Mouse (Mus musculus) left cerebral cortex, postnatal 14 days (tissue): ENCODE measurements at regions not wholly inside any gene's neighbourhood (a gene's known extent, or its start where the extent isn't known, plus 50 kb on each side); places are given as distances from the start of the nearest gene placed in this dataset.

Experiments used
- DNase-seq, 2 experiments: peaks; one replicate each; pipeline ENCODE4 v3.0.0; 2021 to 2022; ENCODE audit warnings: low spot score in 2 of 2, mixed read lengths in 1 of 2
- intact Hi-C: fragments of 180-260 bp; cut with DNase I; formaldehyde crosslinking; loops from one replicate; pipeline ENCODE4 v1.15.1; 2025

DNA sequence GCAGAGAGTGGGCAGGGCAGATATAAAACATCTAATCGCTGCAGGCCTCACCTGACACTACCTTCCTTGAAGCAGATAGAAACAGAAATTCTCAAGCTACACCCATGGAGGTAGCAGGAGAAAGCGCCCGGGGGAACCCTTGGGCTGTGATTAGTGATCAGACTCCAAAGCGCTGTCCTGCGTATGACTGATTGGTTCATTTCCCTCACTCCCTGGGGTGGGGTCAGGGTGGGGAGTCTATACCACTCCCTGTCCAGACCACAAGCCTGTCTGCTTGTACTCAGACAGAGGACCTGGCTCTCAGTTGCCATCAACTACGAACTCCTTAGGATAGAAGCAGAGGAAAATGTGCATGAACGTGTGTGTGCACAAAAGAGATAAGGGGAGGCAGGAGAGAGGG, 77.7 kb downstream of the Gm826 start:
- DNase-seq: no peak

DNA sequence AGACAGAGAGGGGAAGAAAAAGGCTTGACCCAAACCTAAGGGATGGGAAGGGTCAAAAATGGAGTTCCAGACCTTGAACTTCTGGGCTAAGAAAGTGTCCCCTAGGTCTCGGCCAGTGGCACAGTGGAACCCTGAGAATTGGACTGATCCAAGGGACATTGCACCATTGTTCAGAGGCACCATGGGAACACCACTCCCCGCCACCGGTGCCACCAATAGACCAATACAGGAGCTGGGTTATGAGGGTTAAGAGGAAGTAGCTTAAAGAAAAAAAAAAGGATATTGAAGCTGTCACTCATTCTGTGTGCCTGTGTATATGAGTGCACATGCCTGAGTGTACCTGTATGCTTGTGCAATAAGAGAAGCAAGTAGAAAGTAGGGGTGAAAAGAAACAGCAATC, 83.7 kb downstream of the Gm826 start:
- intact Hi-C loops: no loop called here
- DNase-seq: no peak

More for the DNA sequence above, 77.7 kb downstream of the Gm826 start:
- intact Hi-C loops: no loop called here

DNA sequence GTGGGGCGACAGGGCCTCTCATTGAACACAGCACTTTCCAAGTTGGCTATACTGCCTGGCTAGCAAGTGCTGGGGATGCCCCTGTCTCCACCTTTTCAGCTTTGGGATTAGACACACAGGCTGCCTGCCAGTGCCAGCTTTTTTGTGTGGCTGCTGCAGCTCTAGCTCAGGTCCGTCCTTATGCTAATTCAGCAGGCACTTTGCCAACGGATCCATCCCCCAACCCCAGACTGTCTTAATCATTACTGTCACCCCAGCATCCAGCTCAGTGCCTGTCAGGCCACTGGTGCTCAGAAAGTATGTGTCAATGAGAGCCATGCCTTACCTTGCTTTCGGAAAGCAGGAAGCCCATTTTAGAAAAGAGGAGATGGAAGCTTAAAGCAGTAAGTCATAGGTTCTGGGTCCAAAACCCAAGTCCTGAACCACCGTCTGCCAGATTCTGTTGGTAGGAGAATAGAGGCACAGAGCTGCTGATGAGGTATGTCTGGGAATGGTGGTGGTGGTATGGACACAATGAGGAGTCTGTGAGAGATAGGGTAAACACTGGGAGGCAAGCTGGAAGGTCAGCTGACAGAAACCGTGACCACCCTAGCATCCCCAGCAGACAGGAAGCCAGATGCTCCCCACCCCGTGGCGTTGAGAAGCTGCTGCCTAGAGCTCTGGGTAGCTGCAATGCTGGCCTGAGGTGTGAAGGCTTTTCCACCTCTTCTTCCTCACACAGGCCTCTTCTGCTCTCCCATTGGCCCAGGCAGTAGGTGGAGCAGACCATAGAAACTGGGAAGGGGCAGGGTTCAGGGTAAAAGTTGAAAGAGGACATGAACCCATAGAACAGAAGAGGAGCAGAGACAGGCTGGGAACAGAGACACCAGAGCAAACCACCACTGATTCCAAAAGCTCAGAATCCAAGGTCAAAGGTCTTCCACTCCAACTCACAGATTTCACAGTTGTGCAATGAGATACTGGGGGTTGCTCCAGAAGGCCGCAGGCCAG, 84.6 kb downstream of the Gm826 start:
- DNase-seq: no peak
- intact Hi-C loops: loop anchor here (5.0 kb wide), 1 partner anchor 118 kb away; the partner anchor contains the start of gene Mafb

DNA sequence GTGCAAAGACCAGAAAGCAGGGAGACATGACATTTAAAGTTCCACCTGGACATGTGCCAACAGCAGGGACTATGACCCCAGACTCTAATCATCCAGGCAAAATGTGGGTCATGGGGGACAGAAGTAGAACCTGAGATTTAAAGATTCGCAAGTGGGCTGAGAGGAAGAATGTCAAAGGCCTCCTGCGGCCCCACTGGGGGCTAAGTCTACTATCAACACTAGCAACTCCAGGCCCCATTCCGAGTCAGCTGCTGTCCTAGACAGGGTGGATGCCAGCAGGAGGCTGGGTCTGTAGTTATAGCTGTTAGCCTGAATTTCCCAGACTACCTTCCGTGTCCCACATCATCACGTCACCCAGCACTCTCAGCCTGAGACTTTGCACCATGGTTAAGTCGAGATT, 86.7 kb downstream of the Gm826 start:
- intact Hi-C loops: loop anchor here (5.0 kb wide), 1 partner anchor 120 kb away; the partner anchor contains the start of gene Mafb
- no peak for DNase-seq

DNA sequence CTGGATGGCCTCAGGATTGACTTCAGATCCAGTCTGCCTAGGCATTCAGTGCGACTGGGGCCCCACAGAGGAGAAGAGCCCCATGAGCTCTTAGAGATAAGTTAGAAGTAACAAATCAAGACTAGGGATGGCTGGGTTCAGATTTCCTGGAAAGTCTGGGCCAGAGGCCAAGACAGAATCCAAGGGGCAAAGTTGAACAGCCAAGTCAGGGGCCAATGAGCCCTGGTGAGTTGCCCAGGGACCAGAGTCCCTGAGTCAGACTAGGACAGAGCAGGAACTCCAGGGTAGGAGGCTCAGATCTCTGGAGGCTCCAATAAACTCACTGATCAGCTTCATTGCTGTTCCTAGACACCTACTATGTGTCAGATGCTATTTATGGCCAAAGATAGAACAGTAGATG, 87.6 kb downstream of the Gm826 start:
- intact Hi-C loops: loop anchor here (5.0 kb wide), 1 partner anchor 121 kb away; the partner anchor contains the start of gene Mafb
- no peak for DNase-seq

DNA sequence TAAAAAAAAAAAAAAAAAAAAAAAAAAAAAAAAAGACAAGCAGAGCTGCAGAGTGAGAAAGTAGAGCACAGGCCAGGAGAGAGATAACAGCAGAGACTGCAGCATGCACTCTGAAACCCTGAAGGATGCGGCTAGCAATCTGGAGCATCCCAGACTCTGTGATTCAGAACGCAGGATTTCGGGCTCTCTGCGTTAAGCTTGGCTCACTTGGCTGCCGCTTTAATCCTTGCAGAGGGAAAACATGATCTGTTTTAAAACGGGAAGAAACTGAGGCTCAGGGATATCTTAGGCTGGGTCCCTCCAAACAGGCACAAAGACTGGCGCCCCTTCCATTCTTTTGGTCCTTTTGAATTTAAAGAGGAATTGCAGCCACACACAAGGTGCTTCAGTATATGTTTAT, 89.1 kb downstream of the Gm826 start:
- intact Hi-C loops: loop anchor here (5.0 kb wide), 1 partner anchor 122 kb away; the partner anchor contains the start of gene Mafb
- no peak for DNase-seq

DNA sequence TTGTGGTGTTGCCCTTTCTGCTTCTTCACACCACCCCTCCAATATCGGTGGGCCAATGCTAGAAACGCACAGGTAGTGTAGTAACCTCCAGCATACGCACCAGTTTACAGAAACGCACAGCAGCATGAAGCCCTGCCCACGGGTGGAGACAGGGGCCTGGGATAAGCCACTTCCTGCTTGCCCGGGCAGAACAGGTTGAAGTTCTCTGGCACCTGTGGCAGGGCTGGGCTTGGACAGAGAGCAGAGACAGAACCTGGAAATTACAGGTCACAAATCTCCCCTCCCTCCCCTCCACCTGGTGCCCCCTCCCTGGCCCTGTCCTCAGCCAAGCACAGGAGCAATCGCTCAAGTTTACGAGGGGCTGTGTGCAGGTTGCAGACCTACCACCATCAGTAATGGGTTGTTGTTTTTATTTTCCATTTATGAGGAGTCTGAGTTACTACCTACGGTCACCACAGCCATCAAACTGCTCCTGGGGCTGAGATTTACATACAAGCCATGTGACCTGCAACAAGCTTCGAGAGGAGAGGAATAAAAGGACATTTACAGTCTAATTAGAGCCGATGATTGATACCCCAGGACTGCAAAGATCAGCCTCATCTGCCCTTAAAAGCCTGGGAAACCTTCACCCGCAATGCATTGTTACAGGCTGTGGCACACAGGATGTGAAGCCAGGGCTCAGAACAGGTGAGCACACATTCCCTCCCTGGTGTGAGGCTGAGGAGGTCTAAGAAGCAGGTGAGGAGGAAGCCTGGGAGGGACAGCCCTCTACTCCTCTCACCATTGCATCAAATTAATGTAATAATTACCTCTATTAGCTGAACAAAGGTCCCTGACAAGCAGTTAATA, 93.2 kb downstream of the Gm826 start:
- intact Hi-C loops: no loop called here
- no peak for DNase-seq

DNA sequence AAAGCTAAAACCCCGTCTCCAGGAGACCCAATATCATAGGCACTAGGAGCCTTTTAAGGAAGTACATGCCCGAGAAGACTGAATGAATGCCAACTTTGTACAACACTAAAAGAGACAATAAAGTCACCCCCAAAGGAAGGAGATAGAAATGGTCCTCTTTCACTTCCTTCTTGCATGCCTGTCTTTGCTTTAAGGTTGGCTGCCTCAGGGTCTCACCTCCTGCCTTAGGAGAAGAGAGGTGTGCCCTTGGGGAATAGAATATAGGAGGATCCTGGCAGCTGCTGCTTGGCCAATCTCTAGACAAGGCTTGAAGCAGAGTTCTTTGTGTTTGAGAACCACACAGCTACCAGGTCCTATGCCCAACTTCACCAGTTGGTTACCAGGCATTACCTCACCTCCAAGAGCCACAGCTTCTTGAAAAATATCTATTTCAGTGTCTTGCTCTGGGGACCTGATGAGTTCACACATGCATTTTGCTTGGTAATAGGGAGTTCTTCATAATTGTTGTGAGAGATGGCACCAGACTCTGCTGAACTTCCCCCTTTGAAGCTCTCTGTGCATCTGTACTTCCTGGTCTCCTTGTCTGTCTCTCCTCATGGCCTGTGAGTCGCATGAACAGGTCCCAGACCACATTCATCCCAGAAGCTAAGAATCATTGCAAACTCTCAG, 96.4 kb downstream of the Gm826 start:
- intact Hi-C loops: no loop called here
- peak in 1 of 2 experiments; percentile 14 for DNase-seq

DNA sequence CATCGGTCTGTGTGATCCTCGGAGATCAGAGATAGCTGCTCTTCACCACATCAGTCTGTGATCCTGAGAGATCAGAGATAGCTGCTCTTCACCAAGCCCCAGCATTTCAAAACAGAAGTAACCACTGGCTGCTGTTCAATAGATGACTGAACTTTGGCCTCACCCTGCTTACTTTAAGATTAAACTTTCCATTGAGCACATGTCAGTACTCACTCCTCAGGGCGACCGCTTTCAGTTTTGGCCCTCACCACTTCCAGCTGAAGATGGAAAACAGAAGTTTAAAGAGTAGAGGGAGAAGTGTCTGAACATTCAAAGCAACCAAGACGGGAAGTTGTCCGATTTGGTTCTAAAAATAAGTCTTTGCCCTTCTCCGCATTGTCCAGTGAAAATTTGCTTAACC, 97.2 kb downstream of the Gm826 start:
- intact Hi-C loops: no loop called here
- DNase-seq: peak; percentile 20 to 23

DNA sequence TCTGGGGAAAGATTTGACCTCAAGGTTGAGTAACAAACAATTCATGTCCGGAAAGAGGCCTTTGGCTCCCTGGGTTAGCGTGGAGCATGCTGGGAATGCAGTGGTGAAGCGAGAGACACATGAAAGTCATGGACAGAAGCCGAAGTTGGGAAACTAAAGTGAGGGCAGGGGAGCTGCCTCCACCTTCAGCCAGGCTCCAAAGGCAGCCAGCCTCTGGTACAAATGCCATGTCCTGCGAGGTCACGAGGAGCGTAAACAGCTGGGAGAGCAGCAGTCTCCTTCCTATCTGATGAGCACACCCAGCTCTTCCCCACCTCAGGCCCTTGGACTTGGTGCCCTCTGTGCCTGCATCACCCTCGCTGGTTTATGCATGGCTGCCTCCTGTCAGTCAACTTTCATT, 103.2 kb downstream of the Gm826 start:
- intact Hi-C loops: no loop called here
- no peak for DNase-seq

DNA sequence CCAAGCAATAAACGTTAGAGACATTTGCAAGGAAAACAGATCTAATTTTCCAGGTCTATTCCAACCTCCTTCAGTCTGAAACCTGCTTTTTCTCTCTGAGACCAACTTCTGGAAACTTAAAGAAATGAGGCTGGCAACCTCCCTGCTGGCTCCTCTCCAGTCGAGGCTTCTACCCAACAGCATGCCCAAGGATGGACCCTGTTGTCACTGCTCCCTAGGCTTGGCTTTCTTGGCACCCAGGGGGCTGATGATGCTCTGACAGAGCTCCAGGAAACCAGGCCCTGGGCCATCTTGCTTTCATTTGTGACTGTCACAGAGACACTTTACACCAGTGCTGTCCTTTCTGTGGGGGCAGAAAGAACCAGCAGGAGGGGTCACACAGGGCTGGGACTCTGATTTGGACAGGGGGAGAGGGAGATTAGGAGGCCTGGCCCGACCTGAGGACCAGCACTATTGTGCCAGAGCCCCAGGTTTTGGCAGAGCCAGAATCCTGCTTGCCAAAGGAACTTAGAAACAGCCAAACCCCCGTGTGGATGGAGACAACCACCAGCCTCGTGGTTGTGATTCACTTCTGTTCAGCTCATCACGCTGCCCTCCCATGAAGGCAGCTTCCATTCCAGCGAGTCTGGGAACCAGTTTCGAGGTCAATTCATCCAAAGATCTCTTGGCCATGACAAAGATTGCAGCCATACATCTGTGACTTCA, 105.5 kb downstream of the Gm826 start:
- DNase-seq: no peak
- intact Hi-C loops: no loop called here

DNA sequence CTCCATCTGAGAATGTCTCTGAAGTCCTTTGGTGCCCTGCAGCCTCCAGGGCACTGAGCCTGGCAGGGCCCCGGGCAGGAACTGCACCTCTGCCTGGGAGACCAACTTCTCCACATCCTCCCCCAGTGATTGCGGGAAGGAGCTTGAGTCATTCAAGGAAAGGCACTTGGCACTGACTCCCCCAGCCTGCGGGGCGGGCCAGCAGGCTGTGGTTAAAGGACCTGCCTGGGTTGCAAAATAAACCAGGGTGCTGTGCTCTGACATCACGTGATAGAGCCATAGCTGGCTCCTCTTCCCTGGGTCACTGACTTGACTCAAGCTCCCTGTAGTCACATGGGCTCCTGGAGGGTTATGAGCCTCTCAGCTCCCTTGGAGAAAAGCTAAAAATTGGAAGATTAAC, 108.5 kb downstream of the Gm826 start:
- no peak for DNase-seq
- intact Hi-C loops: no loop called here

DNA sequence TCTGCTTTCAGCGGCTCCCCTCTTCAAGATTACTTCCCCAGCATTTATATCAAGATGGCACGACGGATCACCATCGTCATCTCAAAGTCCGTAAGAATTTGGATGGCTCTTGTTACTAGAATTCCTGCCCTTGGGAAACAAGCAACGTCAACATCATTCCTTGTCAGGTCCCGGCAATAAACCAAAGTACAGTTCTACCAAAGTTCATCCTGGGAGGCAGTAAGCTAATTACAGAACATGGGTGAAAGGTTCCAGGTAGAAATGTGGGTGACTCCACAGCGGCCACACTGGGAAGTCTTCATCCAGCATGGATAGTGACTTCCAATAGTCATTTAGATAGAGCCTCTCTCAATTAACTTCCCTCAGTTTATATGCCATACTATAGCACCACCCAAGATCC, 110.6 kb downstream of the Gm826 start:
- no peak for DNase-seq
- intact Hi-C loops: no loop called here

DNA sequence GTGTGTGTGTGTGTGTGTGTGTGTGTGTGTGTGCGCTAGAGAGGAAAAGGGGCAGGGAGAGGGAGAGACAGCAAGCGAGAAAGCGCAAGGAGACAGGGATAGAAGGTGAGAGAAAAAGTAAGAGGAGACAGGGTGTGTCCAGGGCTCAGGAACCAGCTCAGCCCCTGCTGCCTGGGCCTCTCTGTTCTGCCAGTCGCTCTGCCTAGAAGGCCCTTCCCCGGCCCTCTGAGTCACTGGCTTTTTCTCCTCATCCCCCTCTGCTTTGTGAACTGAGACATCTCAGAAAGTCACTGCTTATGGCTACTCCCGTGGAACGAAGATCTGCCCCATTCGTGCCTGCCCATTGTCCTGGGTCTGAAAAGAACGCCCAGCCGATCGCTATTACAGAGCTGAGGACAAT, 112.2 kb downstream of the Gm826 start:
- DNase-seq: no peak
- intact Hi-C loops: no loop called here

DNA sequence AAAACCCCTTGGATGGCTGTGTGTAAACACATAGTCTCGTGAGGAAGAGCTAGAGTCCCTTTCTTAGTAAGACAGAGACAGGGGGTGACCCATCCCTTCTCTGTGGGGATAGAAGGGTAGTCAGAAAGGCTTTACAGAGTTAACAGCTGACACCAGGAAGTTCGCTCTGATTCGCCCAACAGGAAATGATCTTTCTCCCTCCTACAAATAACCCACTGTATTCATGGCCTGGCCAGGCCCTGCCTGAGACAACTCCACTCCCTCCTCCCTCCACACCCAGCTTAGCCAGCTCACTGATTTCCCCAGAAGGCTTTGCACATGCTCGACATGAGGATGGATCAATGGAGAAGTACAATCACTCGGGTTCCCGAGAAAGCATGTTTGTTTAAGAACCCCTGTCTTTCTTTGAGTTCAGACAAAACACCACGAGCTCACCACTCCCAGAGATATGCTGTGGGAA, 113.4 kb downstream of the Gm826 start:
- no peak for DNase-seq
- intact Hi-C loops: no loop called here

DNA sequence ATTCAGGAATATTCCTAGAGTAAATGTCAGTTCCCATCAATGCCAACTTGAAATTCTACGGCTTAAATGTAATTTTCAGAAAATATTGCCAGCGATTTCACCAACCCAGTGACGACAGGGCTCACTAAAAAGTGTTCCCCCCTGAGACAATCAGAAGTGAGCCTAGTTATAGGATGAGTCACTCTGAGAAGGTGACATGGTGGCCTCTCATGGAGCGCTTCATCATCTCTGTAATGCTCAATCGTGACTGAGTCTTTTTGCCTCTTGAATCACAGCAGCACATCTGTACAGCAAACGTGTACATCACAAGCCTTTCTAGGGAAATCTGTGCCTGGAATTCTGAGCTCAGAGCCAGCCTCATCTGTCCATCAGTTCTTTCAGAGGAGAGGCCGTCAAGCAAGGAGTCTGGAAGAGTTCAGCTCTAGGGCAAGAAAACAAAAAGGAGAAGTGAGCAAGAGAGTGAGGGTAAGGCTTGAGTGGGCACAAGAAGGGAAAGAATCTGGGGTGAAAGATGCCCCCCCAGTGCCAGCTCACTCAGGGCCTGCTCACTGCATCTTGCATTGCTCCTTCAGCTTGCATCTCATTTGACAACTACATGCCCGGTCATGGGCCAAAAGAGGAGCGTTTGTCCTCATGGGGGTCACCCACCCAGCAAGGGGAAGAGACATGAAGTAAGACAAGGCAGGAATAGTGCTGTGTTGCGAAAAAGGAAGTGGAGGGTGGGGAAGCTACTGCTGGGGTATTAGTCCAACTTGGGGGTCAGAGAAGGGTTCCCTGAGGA, 119.7 kb downstream of the Gm826 start:
- intact Hi-C loops: no loop called here

DNA sequence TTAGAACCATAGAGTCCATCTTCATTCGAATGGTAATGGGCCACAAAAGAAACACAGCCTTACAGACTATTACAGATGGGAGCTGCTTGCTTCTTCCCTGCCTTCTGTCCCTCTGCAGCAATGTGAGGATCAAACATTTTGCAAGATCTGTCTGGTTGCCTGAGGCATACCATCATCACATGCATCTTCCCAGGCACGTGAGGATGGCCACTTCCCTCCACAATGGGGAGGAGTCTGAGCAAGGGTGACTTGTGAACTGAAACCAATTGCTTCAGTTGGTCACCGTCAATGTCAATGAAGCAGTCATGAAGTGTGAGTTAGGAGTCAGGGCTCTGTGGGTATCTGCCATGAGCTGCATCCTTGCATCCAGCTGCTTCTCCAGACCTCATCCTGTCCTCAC, 123.5 kb downstream of the Gm826 start:
- intact Hi-C loops: no loop called here
- DNase-seq: no peak

More for the DNA sequence above, 119.7 kb downstream of the Gm826 start:
- DNase-seq: no peak

DNA sequence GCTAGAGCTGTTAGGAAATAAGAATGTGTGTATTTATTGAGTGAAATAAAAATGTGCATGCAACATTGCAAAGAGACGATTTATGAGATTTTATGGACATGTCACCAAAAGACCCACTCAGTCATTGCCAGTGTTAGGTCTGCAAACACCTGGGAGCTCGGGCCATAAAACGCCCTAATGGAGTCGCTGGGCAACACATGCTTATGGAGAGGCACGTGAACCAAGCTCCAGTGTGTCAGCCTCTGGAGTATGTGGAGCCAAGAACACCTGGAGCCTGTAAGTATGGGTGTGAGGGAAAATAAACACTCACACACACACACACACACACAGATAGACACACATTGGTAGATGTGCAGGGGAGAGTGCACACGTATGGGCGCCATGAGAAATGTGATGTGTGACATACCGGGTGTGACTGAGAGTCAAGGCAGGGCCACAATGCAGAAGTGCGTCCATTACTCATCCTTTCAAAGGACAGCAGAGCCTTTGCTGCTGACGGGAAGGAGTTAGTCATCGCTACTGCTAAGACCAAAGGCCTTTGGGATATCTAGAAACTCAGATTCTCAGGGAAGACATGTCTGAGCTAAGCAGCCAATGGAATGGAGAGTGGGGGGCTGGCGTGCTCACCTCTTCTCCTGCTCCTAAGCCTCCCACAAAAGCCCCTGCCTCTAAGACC, 124.2 kb downstream of the Gm826 start:
- no peak for DNase-seq
- intact Hi-C loops: no loop called here
